Mouse (Mus musculus) midbrain, postnatal 0 days (tissue): ENCODE results near the gene Rps6ka5. TPM values are rescaled to one million over a fixed set of nuclear protein-coding genes. Genes with fewer than 3 reads are reported as not detected.

Experiments
- ATAC-seq: fragments of 200-750 bp; cut with Nextera tagmentation; 2 replicates; pipeline ENCODE4 v1.8.0; 2017; ENCODE audit warnings: moderate number of reproducible peaks, mild to moderate bottlenecking, moderate TSS enrichment, moderate library complexity; ENCODE audit not compliant: low FRiP score
- DNase-seq: peaks from one replicate; pipeline ENCODE4 v3.0.0-alpha.2; 2015; ENCODE audit warnings: low spot score
- H3K27ac ChIP-seq: fragments of 300-500 bp; sonication (generic); 2 replicates; pipeline ENCODE4 v1.5.1; 2014; ENCODE audit warnings: low read depth, mild to moderate bottlenecking, low read length, mixed read lengths
- H3K27me3 ChIP-seq: fragments of 300-500 bp; sonication (generic); 2 replicates; pipeline ENCODE4 v1.6.1; 2014; ENCODE audit warnings: low read length, control low read depth, mixed read lengths; ENCODE audit not compliant: insufficient read depth
- H3K36me3 ChIP-seq: fragments of 300-500 bp; sonication (generic); 2 replicates; pipeline ENCODE4 v1.6.1; 2014; ENCODE audit warnings: low read length, control low read depth, mixed read lengths; ENCODE audit not compliant: insufficient read depth
- H3K4me1 ChIP-seq: fragments of 300-500 bp; sonication (generic); 2 replicates; pipeline ENCODE4 v1.6.1; 2014; ENCODE audit warnings: mild to moderate bottlenecking, control low read depth, antibody characterized with exemption, low read length, mixed read lengths; ENCODE audit not compliant: insufficient read depth
- H3K4me2 ChIP-seq: fragments of 300-500 bp; sonication (generic); 2 replicates; pipeline ENCODE4 v1.6.1; 2014; ENCODE audit warnings: low read depth, mild to moderate bottlenecking, low read length, mixed read lengths; ENCODE audit not compliant: poor library complexity, severe bottlenecking
- H3K4me3 ChIP-seq: fragments of 300-500 bp; sonication (generic); 2 replicates; pipeline ENCODE4 v1.5.1; 2014; ENCODE audit warnings: low read depth, mild to moderate bottlenecking, low read length, moderate library complexity
- H3K9ac ChIP-seq: fragments of 300-500 bp; sonication (generic); replicated peaks from 2 replicates; pipeline ENCODE4 v1.6.1; 2014; ENCODE audit warnings: mild to moderate bottlenecking, low read length, moderate library complexity, mixed read lengths; ENCODE audit not compliant: poor library complexity, severe bottlenecking
- H3K9me3 ChIP-seq: fragments of 300-500 bp; sonication (generic); 2 replicates; pipeline ENCODE4 v1.6.1; 2016; ENCODE audit warnings: low read length, control low read depth
- CTCF ChIP-seq: IDR thresholded peaks from 2 replicates; pipeline ENCODE4 v1.5.1; 2016; ENCODE audit warnings: antibody characterized with exemption, mild to moderate bottlenecking
- WGBS: fragments of 180-500 bp; shearing (Covaris S2); extraction: QIAGEN DNeasy Blood & Tissue Kit; methylation state at CpG from one replicate; pipeline ENCODE4 v1.1.7; 2014; 5-methylcytosine and 5-hydroxymethylcytosine counted together
- polyA plus RNA-seq: library from polyadenylated mRNA; unstranded; fragments of >200 nt; fragmentation: Nextera tagmentation; extraction: Ambion mirVana; gene quantifications from 2 replicates; pipeline ENCODE4 v1.2.1, GENCODE M21; 2015
- total RNA-seq: library from RNA; depleted of rRNA; stranded (reverse); fragments of >200 nt; gene quantifications from 2 replicates; pipeline ENCODE4 v1.2.3, GENCODE M21; 2014

Gene Rps6ka5
- total and polyA plus RNA-seq, 2 experiments from 2014 or later = 4.9 to 12.6 TPM

DNA sequence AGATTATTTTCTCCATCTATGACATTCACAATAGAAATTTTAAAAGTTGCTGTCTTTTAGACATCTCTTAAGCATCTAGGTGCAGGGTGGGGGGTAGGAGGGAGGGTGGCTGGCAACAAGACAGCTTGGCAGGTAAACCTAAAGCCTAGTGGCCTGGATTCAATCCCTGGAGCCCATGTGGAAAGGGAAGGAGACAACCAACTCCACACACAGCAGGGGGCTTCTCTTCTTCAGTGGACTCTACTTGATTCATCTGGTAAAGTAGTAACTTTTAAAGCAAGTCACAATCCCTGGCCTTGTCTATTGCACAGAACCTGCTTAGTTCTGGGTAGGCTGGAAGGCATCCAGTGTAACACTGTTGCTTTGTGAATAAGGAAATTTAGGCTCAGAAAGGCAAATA is 9.3 kb downstream of the Rps6ka5 start:
- Histone ChIP-seq H3K27ac (no peak overlapping the region), H3K9ac (no peak overlapping the region), H3K9me3 (no peaks in the 10 kb centered on the region), H3K36me3 (no peaks in the 10 kb centered on the region), H3K4me2 (no peak overlapping the region), H3K4me3 (no peak overlapping the region), H3K27me3 (no peaks in the 10 kb centered on the region), H3K4me1 (no peaks in the 10 kb centered on the region)
- DNase-seq (no peak), ATAC-seq (no peak)
- no peak for TF ChIP-seq CTCF

DNA sequence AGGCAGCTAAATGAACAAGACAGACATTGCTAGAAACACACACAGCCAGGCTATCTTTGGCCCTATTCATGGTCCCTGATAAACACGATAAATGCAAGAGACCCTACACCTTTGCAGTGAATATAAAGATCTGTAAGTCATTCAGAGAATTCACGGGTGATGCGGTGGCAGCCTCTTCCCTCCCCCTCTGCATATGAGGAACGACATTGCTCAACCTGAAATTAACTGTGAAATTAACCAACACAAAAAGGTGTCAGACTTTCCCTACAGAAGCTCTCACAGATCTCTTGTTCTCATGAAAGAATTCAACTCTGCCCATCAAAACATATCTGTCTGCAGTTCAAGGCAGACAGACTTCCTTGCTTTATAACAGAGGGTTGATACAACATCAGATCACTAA is 9.8 kb downstream of the Rps6ka5 start:
- no peak for ATAC-seq
- no peaks in the 10 kb centered on the region for H3K9me3 ChIP-seq
- TF ChIP-seq CTCF = no peak

DNA sequence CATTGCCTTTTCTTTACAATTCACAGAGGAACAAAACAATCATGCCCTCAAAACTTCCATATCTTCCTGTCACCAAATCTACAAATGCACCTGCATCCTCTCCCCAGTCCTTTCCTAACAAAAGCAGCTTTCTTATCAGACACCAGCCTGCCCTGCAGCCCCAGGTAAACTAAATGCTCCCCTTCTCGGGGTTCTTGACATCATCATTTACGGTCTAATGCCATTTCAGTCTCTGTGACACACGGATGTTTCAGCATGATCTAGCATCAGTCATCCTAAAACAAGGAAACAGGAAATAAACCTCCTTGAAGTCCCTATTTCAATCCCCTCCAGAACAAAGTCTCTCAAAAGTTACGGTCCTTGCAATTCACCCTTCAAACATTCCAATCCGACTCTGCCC is 15.0 kb downstream of the Rps6ka5 start:
- H3K4me2 ChIP-seq = no peak overlapping the region
- no peak for TF ChIP-seq CTCF
- H3K4me1 ChIP-seq = no peaks in the 10 kb centered on the region
- no peak overlapping the region for H3K4me3 ChIP-seq
- no peak for DNase-seq
- no peaks in the 10 kb centered on the region for H3K27me3 ChIP-seq
- H3K9ac ChIP-seq = no peak overlapping the region
- no peaks in the 10 kb centered on the region for H3K36me3 ChIP-seq
- ATAC-seq = no peak
- 70% methylated on average over 5 of the region's 5 CpGs for WGBS
- H3K9me3 ChIP-seq = no peaks in the 10 kb centered on the region
- H3K27ac ChIP-seq = no peak overlapping the region

More for the DNA sequence above, 9.8 kb downstream of the Rps6ka5 start:
- H3K9ac ChIP-seq = no peak overlapping the region
- no peak overlapping the region for H3K27ac ChIP-seq
- no peaks in the 10 kb centered on the region for H3K4me1 ChIP-seq
- H3K36me3 ChIP-seq = no peaks in the 10 kb centered on the region
- WGBS = 77% methylated on average over 4 of the region's 4 CpGs
- DNase-seq = no peak
- no peak overlapping the region for H3K4me2 ChIP-seq
- H3K27me3 ChIP-seq = no peaks in the 10 kb centered on the region
- no peak overlapping the region for H3K4me3 ChIP-seq

DNA sequence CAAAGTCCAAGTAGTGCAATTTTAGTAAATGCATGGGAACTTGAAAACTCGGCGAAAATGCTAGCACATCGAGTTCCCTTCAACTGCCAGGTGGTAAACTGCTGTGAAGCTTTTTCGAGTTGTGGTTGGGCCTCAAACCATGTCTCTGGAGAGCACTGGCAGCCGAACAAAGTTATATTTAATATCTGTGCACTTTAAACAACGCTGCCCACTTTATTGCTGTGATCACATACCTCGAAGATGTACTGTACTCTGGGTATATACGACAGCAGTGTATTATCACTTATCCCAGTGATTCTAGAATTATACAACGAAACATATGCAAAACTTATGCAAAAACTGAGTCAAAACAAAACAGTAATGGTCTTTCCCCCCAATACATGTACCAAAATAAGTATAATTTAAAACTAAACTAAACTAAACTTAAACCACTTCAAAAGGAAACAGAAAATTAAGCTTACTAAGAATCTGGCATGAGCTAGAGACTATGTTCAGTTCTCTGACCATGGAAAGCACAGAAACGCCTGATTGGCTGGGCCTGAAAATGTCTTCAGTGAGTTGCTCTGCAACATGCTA is 15.6 kb downstream of the Rps6ka5 start:
- Histone ChIP-seq H3K4me1 (no peaks in the 10 kb centered on the region), H3K9me3 (no peaks in the 10 kb centered on the region), H3K27me3 (no peaks in the 10 kb centered on the region), H3K4me2 (no peak overlapping the region), H3K4me3 (no peak overlapping the region), H3K27ac (no peak overlapping the region), H3K36me3 (no peaks in the 10 kb centered on the region), H3K9ac (no peak overlapping the region)
- DNase-seq (no peak), ATAC-seq (no peak)
- 84% methylated on average over 10 of the region's 10 CpGs for WGBS
- no peak for TF ChIP-seq CTCF

DNA sequence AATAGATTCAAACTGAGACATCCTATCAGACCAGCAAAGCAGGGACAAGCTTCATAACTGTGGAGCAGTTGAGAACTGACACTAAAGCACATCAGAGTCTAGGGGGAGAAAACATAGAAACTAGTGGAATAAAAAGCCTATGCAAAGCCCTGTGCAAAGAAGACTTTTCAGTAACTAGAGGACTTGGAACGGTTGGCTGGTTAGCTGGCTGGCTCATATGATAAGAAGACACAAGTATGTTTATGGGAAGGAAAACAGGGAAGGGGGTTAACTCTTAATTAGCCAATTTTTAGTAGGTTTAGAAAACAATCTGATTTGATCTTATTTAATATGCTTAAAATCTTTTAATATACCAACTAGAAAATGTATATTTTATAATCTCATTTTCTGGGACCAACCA is 16.4 kb downstream of the Rps6ka5 start:
- 45% methylated on average over 1 of the region's 1 CpGs for WGBS
- DNase-seq (no peak), ATAC-seq (no peak)
- H3K9me3 ChIP-seq = no peaks in the 10 kb centered on the region
- H3K4me3 ChIP-seq = no peak overlapping the region
- no peak overlapping the region for H3K9ac ChIP-seq
- no peak overlapping the region for H3K4me2 ChIP-seq
- no peak overlapping the region for H3K27ac ChIP-seq
- no peak for TF ChIP-seq CTCF
- no peaks in the 10 kb centered on the region for H3K4me1 ChIP-seq
- no peaks in the 10 kb centered on the region for H3K36me3 ChIP-seq
- H3K27me3 ChIP-seq = no peaks in the 10 kb centered on the region

DNA sequence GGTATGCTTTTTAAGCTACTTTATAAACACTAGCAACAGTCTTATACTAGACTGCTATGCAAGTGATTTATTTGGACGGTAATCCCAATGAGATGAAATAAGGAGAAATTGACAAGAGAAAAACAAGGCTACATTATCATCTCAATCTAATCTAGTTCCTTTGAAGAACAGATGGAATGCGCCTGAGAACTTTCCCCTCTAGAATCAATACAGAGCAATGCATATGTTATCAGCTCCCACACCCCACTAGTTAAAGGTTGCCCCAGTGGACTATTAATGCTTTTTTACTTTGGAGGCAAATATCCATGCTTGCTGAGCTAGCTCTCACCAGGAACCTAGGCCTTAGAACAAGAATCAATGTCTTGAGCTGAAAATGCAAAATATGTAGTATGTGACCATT is 19.5 kb downstream of the Rps6ka5 start:
- H3K27ac ChIP-seq = no peak overlapping the region
- no peak for TF ChIP-seq CTCF
- no peaks in the 10 kb centered on the region for H3K4me1 ChIP-seq
- no peaks in the 10 kb centered on the region for H3K27me3 ChIP-seq
- no peaks in the 10 kb centered on the region for H3K9me3 ChIP-seq
- H3K9ac ChIP-seq = no peak overlapping the region
- ATAC-seq (no peak), DNase-seq (no peak)
- no peaks in the 10 kb centered on the region for H3K36me3 ChIP-seq
- no peak overlapping the region for H3K4me2 ChIP-seq
- WGBS = 93% methylated on average over 2 of the region's 2 CpGs
- H3K4me3 ChIP-seq = no peak overlapping the region
